ENCODE assay signal across 22 mouse cellular contexts in genomic region chr6:118759015-118759414, GRCm38 (mm10).
A peak's percentile ranks its signal among the peaks of the same experiment; 100 is the strongest.
DNase-seq lines count a peak whose midpoint lies in the region; ATAC-seq and TF ChIP-seq lines count a peak whose summit lies in the region.
"Had no signal": no experiment of that assay in that cellular context is flagged by ENCODE, and none has a peak within 500 bp of the region (broad histone marks: within the 10 kb centered on the region; RNA-seq: fewer than 3 reads in every experiment).

No protein-coding gene starts in this region.

- 58% methylated on average over 5 of the region's 5 CpGs for WGBS in heart, embryonic 12.5 days
- WGBS in liver, embryonic 14.5 days (ENCODE audit: insufficient replicate concordance): 35% methylated on average over 5 of the region's 5 CpGs

- TF ChIP-seq EP300 in MEL (IDR thresholded peaks at IDR 0.05; ENCODE audit: low read depth in 1 of 2, low read length in 2 of 2): no peak
- no peak for TF ChIP-seq EP300 in liver, embryonic 14.5 days (IDR thresholded peaks at IDR 0.05; ENCODE audit: low read depth)

- H3K4me1 ChIP-seq in heart, embryonic 12.5 days (replicated peaks): peaks cover 28% of the 10 kb centered on the region
- peaks cover 12 to 27% of the 10 kb centered on the region in 2 experiments for H3K4me1 ChIP-seq in MEL (ENCODE audit: control insufficient read depth in 1 of 2, insufficient read depth in 2 of 2, low read length in 2 of 2)
- H3K4me1 ChIP-seq in liver, embryonic 14.5 days (replicated peaks; ENCODE audit: control insufficient read depth in 2 of 2, insufficient read depth in 2 of 2, low read length in 1 of 2): peaks cover 35 to 42% of the 10 kb centered on the region in 2 experiments
- H3K4me1 ChIP-seq: embryonic facial prominence, embryonic 13.5 days; midbrain, embryonic 12.5 days; stomach, embryonic 15.5 days had no signal

- H3K4me2 ChIP-seq in heart, embryonic 12.5 days: no peak overlapping the region
- peak overlapping the region; percentile 70 for H3K4me2 ChIP-seq in liver, embryonic 14.5 days (ENCODE audit: low read depth)
- H3K4me2 ChIP-seq: embryonic facial prominence, embryonic 13.5 days; limb, embryonic 12.5 days; lung, embryonic 14.5 days; midbrain, embryonic 12.5 days; neural tube, embryonic 13.5 days; stomach, embryonic 15.5 days had no signal

- no peak for TF ChIP-seq RAD21 in MEL (IDR thresholded peaks at IDR 0.05; ENCODE audit: low read depth, low read length)

- peaks cover 17% of the 10 kb centered on the region for H3K36me3 ChIP-seq in heart, embryonic 12.5 days
- peaks cover 0 to 30% of the 10 kb centered on the region in 2 experiments; a peak in 2 of 4 replicates for H3K36me3 ChIP-seq in MEL (ENCODE audit: control insufficient read depth in 1 of 2, insufficient read depth in 2 of 2, low read length in 2 of 2)
- H3K36me3 ChIP-seq in liver, embryonic 14.5 days (replicated peaks; ENCODE audit: control insufficient read depth, insufficient read depth, low read depth): no peaks in the 10 kb centered on the region
- H3K36me3 ChIP-seq: forebrain, embryonic 10.5 days; G1E; limb, embryonic 12.5 days; midbrain, embryonic 12.5 days; neural tube, embryonic 13.5 days; stomach, embryonic 15.5 days had no signal

- no peak for ATAC-seq in heart, embryonic 12.5 days (ENCODE audit: insufficient number of reproducible peaks, low FRiP score)
- ATAC-seq in erythroblast, adult 5-6 weeks (replicated peaks; ENCODE audit: low FRiP score, poor library complexity, severe bottlenecking): peak; percentile 81
- ATAC-seq in liver, embryonic 14.5 days (ENCODE audit: insufficient read depth): peak; percentile 78

- no peak overlapping the region for H3K9ac ChIP-seq in heart, embryonic 12.5 days
- H3K9ac ChIP-seq in MEL (ENCODE audit: control insufficient read depth, low read depth, low read length, poor library complexity, severe bottlenecking): peak overlapping the region; percentile 70
- H3K9ac ChIP-seq in liver, embryonic 14.5 days (replicated peaks): peak overlapping the region; percentile 43
- H3K9ac ChIP-seq: embryonic facial prominence, embryonic 13.5 days; limb, embryonic 12.5 days; lung, embryonic 14.5 days; midbrain, embryonic 12.5 days; neural tube, embryonic 13.5 days; stomach, embryonic 15.5 days had no signal

- TF ChIP-seq POLR2A in MEL (IDR thresholded peaks at IDR 0.05; ENCODE audit: control insufficient read depth in 1 of 2, insufficient read depth in 1 of 2, low read depth in 1 of 2, low read length in 2 of 2, poor library complexity in 1 of 2): no peak

- no peaks in the 10 kb centered on the region for H3K27me3 ChIP-seq in heart, embryonic 12.5 days (replicated peaks)
- no peaks in the 10 kb centered on the region for H3K27me3 ChIP-seq in MEL (ENCODE audit: control insufficient read depth in 1 of 2, insufficient read depth in 2 of 2, low read length in 2 of 2)
- no peaks in the 10 kb centered on the region for H3K27me3 ChIP-seq in liver, embryonic 14.5 days (ENCODE audit: control insufficient read depth, insufficient read depth, low read length)
- H3K27me3 ChIP-seq: embryonic facial prominence, embryonic 13.5 days; limb, embryonic 12.5 days; midbrain, embryonic 12.5 days; stomach, embryonic 15.5 days had no signal

- H3K9me3 ChIP-seq in heart, embryonic 12.5 days (replicated peaks): no peaks in the 10 kb centered on the region
- no peaks in the 10 kb centered on the region for H3K9me3 ChIP-seq in MEL (replicated peaks; ENCODE audit: insufficient read depth, low read length)
- H3K9me3 ChIP-seq in liver, embryonic 14.5 days (ENCODE audit: control insufficient read depth, low read length): no peaks in the 10 kb centered on the region
- H3K9me3 ChIP-seq: embryonic facial prominence, embryonic 13.5 days; forebrain, embryonic 10.5 days; limb, embryonic 12.5 days; midbrain, embryonic 12.5 days; neural tube, embryonic 13.5 days; stomach, embryonic 15.5 days had no signal

- H3K79me2 ChIP-seq in MEL (ENCODE audit: control insufficient read depth, insufficient read depth, low read length, poor library complexity): no peaks in the 10 kb centered on the region; the same call in 1 of the 2 replicates

- no peak overlapping the region for H3K27ac ChIP-seq in heart, embryonic 12.5 days (ENCODE audit: poor library complexity, severe bottlenecking)
- H3K27ac ChIP-seq in MEL (ENCODE audit: control insufficient read depth, low read depth, low read length): peak overlapping the region; percentile 99
- H3K27ac ChIP-seq in liver, embryonic 14.5 days: peak overlapping the region; percentile 96
- H3K27ac ChIP-seq: embryonic facial prominence, embryonic 13.5 days; forebrain, embryonic 10.5 days; left cerebral cortex, adult 2 months; limb, embryonic 12.5 days; midbrain, embryonic 12.5 days; neural tube, embryonic 13.5 days; stomach, embryonic 15.5 days had no signal

- TF ChIP-seq CTCF in MEL (IDR thresholded peaks at IDR 0.05 in 2 of 3, conservative IDR thresholded peaks at IDR 0.05 in 1 of 3; ENCODE audit: control insufficient read depth in 1 of 3, insufficient read depth in 1 of 3, low read depth in 2 of 3, low read length in 3 of 3, poor library complexity in 1 of 3, severe bottlenecking in 1 of 3): no peak
- TF ChIP-seq CTCF in liver, embryonic 14.5 days (IDR thresholded peaks at IDR 0.05; ENCODE audit: low read depth): no peak

- intact Hi-C loops in left cerebral cortex, postnatal 10 days (cut with DNase I): no loop called here

- H3K4me3 ChIP-seq in heart, embryonic 12.5 days: no peak overlapping the region
- H3K4me3 ChIP-seq in MEL (ENCODE audit: control insufficient read depth in 1 of 2, insufficient read depth in 1 of 2, low read depth in 2 of 2, low read length in 2 of 2): peak overlapping the region in 1 of 2 experiments; percentile 14; a peak in 1 of 4 replicates
- peak overlapping the region in 1 of 2 experiments; percentile 8; a peak in 1 of 4 replicates for H3K4me3 ChIP-seq in liver, embryonic 14.5 days (ENCODE audit: insufficient read depth in 1 of 2, low read depth in 2 of 2, low read length in 2 of 2)
- H3K4me3 ChIP-seq: embryonic facial prominence, embryonic 13.5 days; forebrain, embryonic 10.5 days; left cerebral cortex, adult 2 months; limb, embryonic 12.5 days; midbrain, embryonic 12.5 days; neural tube, embryonic 13.5 days; stomach, embryonic 15.5 days had no signal

- DNase-seq in heart, adult 11 months: peak; percentile 79
- DNase-seq in MEL (ENCODE audit: low read depth, low spot score): peak; percentile 72
- DNase-seq in liver, embryonic 14.5 days (ENCODE audit: low read depth in 3 of 3, low spot score in 3 of 3): peak; percentile 44 to 66 (median 57)
- DNase-seq in left cerebral cortex, postnatal 10 days (ENCODE audit: extremely low spot score in 1 of 2, low spot score in 2 of 2): no peak
- DNase-seq in embryo, embryonic 9.5 days (ENCODE audit: extremely low spot score): no peak
- no peak for DNase-seq in neural tube, embryonic 10.5 days (ENCODE audit: extremely low spot score, low spot score)
- DNase-seq: adrenal gland, postnatal 25 days; cerebellum, adult 9-11 months; kidney, postnatal 36 days; lung, embryonic 14.5 days; lung, postnatal 36 days; right cerebral cortex, postnatal 14 days had no signal

TF ChIP-seq in MEL, 35 proteins besides CTCF, POLR2A, EP300 and RAD21:
- TF ChIP-seq CHD1 (IDR thresholded peaks at IDR 0.05; ENCODE audit: low read depth, low read length) (0 out of 2 replicates have a peak, but pooled peaks have one; percentile 15), MAFK (IDR thresholded peaks at IDR 0.05; ENCODE audit: borderline replicate concordance, low read depth, low read length) (no peak)

Comparison
In these comparisons a context has a peak if more than half of its experiments do, and no peak if none do; other contexts are left out.
1. DNase-seq: peak in heart, adult 11 months (single experiment), MEL (single experiment) and liver, embryonic 14.5 days (3 of 3); none in left cerebral cortex, postnatal 10 days (0 of 2), embryo, embryonic 9.5 days (single experiment) and neural tube, embryonic 10.5 days (single experiment).